Mouse (Mus musculus) embryonic fibroblast, embryonic 13.5 days (primary cell): ENCODE data around the gene AC124502.3. TPM values are rescaled to one million over a fixed set of nuclear protein-coding genes. Genes with fewer than 3 reads are reported as not detected.
"Not testable (repeated sequence)": the region's sequence is repeated elsewhere in the genome, so short reads cannot be mapped to it uniquely, and the experiment has no call there.

Experiments used
- H3K27ac ChIP-seq: 2 replicates; pipeline ENCODE4 v1.5.1; 2012; ENCODE audit warnings: low read length, control low read depth, inconsistent platforms; ENCODE audit not compliant: insufficient read depth
- H3K4me1 ChIP-seq: 2 replicates; pipeline ENCODE4 v1.6.1; 2011; ENCODE audit warnings: low read length; ENCODE audit not compliant: control insufficient read depth, insufficient read depth
- H3K4me3 ChIP-seq: 2 replicates; pipeline ENCODE4 v1.5.1; 2011; ENCODE audit warnings: mild to moderate bottlenecking, control low read depth, low read length; ENCODE audit not compliant: insufficient read depth
- CTCF ChIP-seq: IDR thresholded peaks from 2 replicates; pipeline ENCODE4 v1.5.1; 2011; ENCODE audit warnings: mild to moderate bottlenecking, control low read depth, low read length, moderate library complexity, borderline replicate concordance; ENCODE audit not compliant: insufficient read depth
- POLR2A ChIP-seq: IDR thresholded peaks from 2 replicates; pipeline ENCODE4 v1.6.1; 2011; ENCODE audit warnings: low read depth, mild to moderate bottlenecking, control low read depth, low read length, moderate library complexity
- polyA plus RNA-seq: library from polyadenylated mRNA; stranded (reverse); fragments of >200 nt; gene quantifications from 2 replicates; pipeline ENCODE4 v1.2.4, GENCODE M21; 2011; ENCODE audit warnings: low read depth; ENCODE audit not compliant: missing spikeins, insufficient read length

Gene AC124502.3
- polyA plus RNA-seq, 1 experiment, result 1.5 TPM

DNA sequence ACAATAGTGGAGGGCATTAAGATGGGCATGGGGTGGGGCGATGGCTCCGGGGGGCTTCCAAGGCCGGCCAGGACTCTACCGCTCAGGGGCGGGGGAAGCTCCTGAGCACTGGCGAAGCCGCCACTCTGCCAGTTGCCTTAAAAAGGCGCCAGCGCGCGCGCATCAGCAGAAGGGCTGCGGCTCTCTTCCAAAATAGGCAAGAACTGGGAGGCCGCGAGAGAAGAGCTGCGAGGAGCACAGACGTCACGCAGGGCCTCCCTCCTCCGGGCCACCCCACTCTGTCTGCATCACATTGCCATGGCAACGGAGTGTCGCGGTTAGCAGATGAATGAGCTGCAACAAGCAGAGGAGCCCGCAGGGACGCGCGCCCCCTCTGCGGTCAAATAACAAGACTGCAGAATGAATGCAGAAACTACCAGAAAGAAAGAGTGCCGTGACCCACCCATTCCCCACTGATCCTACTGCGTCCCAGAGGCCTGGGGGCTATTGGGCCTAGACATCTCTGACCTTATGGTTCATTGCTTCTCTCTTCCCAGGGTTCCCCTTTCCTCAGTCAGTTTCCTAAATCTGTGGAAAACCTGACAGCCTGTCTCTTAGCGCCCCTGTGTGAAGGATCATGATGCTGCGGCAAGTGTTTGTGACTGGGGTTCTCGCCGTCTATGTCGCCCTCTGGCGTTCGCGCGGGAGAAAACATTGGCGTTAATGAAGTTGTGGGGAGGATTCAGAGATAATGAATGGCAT is 36.9 kb upstream of the AC124502.3 start:
- TF ChIP-seq CTCF (peak; percentile 96), POLR2A (peak; percentile 59; the same call in 1 of the 2 replicates)
- peak overlapping the region; percentile 42; the same call in 1 of the 2 replicates for H3K27ac ChIP-seq
- peak overlapping the region; percentile 19 for H3K4me3 ChIP-seq

DNA sequence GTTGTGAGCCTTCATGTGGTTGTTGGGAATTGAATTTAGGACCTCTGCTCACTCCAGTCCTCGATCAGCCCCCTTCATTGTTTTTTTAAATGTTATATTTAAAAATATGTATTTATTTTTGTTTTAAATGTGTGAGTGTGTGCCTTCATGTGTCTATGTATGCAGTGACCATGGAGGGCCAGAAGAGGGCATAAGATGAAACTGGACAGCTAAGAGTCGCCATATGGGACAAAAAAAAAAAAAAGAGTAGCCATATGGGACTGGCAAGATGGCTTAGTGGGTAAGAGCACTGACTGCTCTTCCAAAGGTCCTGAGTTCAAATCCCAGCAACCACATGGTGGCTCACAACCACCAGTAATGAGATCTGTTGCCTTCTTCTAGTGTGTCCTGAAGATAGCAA is 35.0 kb upstream of the AC124502.3 start:
- H3K27ac ChIP-seq, H3K4me1 ChIP-seq, H3K4me3 ChIP-seq: not testable (repeated sequence)

More for the DNA sequence above, 36.9 kb upstream of the AC124502.3 start:
- H3K4me1 ChIP-seq, result peaks cover 5% of the 10 kb centered on the region; the same call in 1 of the 2 replicates

DNA sequence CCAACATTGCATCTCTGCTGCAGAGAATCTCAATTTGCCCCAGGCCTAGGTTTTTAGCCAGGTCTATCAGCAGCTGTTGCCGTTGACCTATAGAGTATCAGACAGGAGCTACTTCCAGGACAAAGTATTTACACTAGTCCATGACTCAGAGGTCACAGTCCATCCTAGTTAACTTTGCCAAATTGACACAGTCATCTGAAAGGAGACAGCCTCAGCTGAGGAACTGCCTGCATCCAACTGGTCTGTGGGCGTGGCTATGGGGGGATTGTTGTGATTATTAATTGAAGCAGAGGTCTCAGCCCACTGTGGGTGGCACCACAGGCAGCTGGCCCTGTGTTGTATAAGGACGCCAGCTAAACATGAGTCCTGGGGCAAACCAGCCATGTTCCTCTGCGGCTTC is 33.8 kb upstream of the AC124502.3 start:
- TF ChIP-seq CTCF (no peak), POLR2A (no peak)
- peaks cover 4% of the 10 kb centered on the region; the same call in 1 of the 2 replicates for H3K4me1 ChIP-seq
- H3K4me3 ChIP-seq, result no peak overlapping the region
- H3K27ac ChIP-seq, result no peak overlapping the region

GRCm38 (mm10) chr19:5013138-5013537 is 25.6 kb upstream of the AC124502.3 start:
- no peak overlapping the region for H3K4me3 ChIP-seq
- TF ChIP-seq CTCF, result no peak
- no peak for TF ChIP-seq POLR2A
- H3K27ac ChIP-seq, result peak overlapping the region; percentile 84
- H3K4me1 ChIP-seq, result peaks cover 23% of the 10 kb centered on the region

GRCm38 (mm10) chr19:5014961-5015398 is 23.7 kb upstream of the AC124502.3 start:
- TF ChIP-seq POLR2A (no peak), CTCF (no peak)
- Histone ChIP-seq H3K4me3 (no peak overlapping the region), H3K4me1 (peaks cover 28% of the 10 kb centered on the region), H3K27ac (peak overlapping the region; percentile 19; the same call in 1 of the 2 replicates)

DNA sequence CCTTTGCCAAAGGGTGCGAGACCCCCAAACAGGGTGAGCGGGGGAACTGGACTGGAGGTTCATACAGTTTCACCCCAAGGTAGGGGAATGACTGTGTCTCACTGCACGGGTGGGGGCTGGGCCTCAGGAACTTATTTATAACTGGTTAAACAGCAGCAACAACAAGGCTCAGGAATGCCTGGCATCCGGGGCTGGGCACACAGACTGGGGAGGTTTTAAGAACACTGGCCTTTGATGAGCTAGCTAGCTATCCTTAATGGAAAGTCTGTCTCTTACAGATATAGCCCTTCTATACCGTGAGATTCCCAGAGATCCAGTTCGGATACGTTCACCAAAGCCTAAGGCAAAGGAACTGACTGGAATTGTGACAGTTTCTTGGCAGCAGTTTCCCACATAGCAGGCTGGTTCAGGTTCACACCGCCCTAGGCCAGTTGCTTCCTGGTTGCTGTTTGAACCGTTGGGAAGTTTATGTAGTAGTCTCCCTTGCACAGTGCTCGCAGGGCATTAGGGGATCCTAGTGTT is 22.4 kb upstream of the AC124502.3 start:
- peak overlapping the region; percentile 85 for H3K27ac ChIP-seq
- H3K4me3 ChIP-seq, result no peak overlapping the region
- peaks cover 28% of the 10 kb centered on the region for H3K4me1 ChIP-seq
- no peak for TF ChIP-seq CTCF
- TF ChIP-seq POLR2A, result no peak

- peaks cover 28% of the 10 kb centered on the region for H3K4me1 ChIP-seq
- no peak overlapping the region for H3K4me3 ChIP-seq
- TF ChIP-seq CTCF (peak; percentile 61; the same call in 1 of the 2 replicates), POLR2A (no peak)
- peak overlapping the region; percentile 85 for H3K27ac ChIP-seq
Observed at GRCm38 (mm10) chr19:5016782-5017181, 21.9 kb upstream of the AC124502.3 start.

DNA sequence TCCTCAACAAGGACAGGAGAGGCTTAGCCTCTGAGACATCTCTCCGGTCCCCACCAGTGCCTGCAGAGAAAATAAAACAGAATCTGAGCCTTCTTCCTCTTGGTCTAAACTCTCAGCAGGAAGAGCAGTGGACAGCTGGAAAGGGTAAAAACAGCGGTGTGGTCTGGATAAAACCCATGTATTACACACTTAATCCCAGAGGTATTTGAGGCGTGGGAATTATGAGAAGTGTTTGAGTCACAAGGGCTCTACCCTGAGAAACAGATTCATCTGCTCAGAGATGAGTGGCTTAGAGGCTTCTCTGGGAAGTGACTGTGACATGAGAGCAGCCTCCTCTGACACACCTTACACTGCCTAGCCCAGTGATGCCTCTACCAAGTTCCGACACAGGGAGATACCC is 21.1 kb upstream of the AC124502.3 start:
- no peak for TF ChIP-seq POLR2A
- no peak for TF ChIP-seq CTCF
- H3K27ac ChIP-seq, result peak overlapping the region; percentile 85
- no peak overlapping the region for H3K4me3 ChIP-seq
- peaks cover 25% of the 10 kb centered on the region for H3K4me1 ChIP-seq

GRCm38 (mm10) chr19:5018191-5018590 is 20.5 kb upstream of the AC124502.3 start:
- peak overlapping the region; percentile 85 for H3K27ac ChIP-seq
- peaks cover 23% of the 10 kb centered on the region for H3K4me1 ChIP-seq
- no peak for TF ChIP-seq CTCF
- no peak for TF ChIP-seq POLR2A
- no peak overlapping the region for H3K4me3 ChIP-seq

DNA sequence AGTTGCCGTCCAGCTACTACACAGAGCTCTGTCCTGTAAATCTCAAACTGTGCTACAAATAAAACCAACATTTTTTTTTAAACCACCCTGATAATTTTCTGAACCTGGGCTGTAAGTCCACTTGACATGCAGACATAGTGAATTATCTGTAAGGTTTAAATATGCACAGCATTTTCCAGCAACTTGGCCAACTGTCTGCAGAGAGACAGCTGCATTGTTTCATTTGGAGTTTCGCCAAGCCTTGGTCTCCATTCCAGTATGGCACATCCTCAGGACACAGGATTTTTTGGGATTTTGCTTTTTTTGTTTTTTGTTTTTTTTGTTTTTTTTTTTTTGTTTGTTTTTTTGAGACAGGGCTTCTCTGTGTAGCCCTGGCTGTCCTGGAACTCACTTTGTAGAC is 17.3 kb upstream of the AC124502.3 start:
- Histone ChIP-seq H3K4me3 (no peak overlapping the region), H3K27ac (no peak overlapping the region)
- TF ChIP-seq CTCF (no peak), POLR2A (no peak)

More for the DNA sequence above, 17.3 kb upstream of the AC124502.3 start:
- peaks cover 20% of the 10 kb centered on the region for H3K4me1 ChIP-seq
